Mouse (Mus musculus): ENCODE measurements at regions not wholly inside any gene's neighbourhood (a gene's known extent, or its start where the extent isn't known, plus 50 kb on each side); places are given as distances from the start of the nearest gene placed in this dataset.

- TF ChIP-seq CTCF (IDR thresholded peaks at IDR 0.05; ENCODE audit: extremely low read depth, insufficient read length, insufficient replicate concordance, low read depth, low read length) (no peak), POLR2A (IDR thresholded peaks at IDR 0.05; ENCODE audit: low read depth, low read length) (no peak)
Measured at GRCm38 (mm10) chr15:59777307-59777871, 239.0 kb downstream of the 4933412E24Rik start.

Data from small intestine, adult 2 months (tissue).